Mouse (Mus musculus) monocyte, adult 59 days (primary cell): ENCODE data around the gene Ncbp3. TPM values are rescaled to one million over a fixed set of nuclear protein-coding genes. Genes with fewer than 3 reads are reported as not detected.

Experiments used
- total RNA-seq, 2 experiments: library from RNA; stranded (reverse); gene quantifications; one replicate each; pipeline ENCODE4 v1.2.4; 2023

The Ncbp3 gene
- total RNA-seq: 10 to 100 TPM in 1 of 2 experiments, 1 to 10 TPM in 1; 9.9 to 13.7 TPM

DNA sequence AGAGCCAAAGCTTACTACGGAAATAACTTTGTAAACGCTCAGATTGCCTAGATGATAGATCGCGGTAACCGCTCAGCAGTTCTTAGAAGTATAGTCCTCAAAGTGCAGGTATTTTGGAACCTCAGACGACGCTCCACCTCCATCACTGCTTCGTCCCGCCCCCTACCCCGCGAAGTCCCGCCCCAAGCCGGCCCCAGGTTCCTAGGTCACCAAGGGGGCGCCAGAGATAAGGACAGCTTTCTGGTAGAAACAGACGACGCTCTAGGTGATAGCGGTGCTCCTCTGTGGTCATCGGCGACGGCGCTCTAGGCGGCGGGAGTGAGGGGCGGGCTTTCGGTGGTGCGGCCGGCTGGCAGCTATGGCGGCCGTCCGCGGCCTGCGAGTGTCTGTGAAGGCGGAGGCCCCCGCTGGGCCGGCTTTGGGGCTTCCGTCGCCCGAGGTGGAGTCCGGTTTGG lies at the start of gene Ncbp3:
Gene Ncbp3 (plus strand): TSS at position 242 of the 455 bp plus-strand sequence.

DNA sequence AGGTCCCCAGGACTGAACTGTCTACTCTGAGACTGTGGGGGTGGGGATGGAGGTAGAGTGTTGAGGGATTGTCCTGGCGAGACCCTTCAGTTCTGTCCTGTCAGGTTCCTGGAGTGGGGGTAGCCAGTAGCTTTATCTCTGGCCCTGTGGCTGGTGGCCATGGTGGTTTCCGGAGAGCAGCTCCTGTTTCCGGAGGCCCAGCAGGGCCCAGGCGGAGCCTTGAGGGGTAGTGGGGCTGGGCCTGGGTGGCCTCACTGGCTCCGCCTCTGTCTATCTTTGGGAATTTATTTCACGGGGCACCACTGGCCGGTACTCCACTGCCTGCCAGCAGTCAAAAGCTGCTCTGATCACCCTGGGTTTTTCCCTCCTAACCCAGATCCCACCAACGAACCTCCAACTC lies 48.8 kb upstream of the Ncbp3 start, which contains the start of gene P2rx1:
Gene P2rx1 (plus strand): TSS at position 333 of the 400 bp plus-strand sequence.

DNA sequence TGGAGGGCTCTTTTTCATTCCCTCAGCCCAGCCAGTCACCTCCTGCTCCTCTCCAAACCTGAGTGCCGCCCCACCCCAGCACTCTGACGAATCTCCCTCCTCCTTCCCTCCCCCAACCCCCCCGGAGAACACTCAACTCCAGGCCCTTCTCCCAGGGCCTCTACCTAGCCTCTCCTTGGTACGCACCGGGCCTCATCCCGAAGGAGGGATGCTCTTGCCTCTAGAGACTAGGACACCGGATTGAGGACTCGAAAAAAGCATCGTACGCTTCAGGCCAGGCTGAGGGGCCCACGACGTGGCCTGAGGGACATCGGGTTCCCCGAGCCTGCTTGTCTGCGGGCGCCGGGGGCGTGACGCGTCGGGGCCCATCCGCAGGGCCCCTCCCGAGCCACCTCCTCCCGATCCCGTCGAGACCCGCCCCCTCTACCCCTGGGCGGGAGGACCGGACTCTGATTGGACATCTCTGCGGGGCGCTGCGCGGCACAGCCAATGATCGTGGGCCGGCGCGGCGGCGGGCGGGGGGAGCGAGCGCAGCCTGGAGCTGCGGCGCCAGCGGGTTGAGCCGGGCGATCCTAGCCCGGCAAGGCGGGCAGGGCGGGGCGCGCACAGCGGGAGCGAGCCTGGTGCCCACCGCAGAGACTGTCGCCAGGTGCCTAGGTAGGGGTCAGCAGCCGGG lies 29.0 kb upstream of the Ncbp3 start, which contains the start of gene Camkk1:
Gene Camkk1 (plus strand): TSS at position 538 of the 676 bp plus-strand sequence.

DNA sequence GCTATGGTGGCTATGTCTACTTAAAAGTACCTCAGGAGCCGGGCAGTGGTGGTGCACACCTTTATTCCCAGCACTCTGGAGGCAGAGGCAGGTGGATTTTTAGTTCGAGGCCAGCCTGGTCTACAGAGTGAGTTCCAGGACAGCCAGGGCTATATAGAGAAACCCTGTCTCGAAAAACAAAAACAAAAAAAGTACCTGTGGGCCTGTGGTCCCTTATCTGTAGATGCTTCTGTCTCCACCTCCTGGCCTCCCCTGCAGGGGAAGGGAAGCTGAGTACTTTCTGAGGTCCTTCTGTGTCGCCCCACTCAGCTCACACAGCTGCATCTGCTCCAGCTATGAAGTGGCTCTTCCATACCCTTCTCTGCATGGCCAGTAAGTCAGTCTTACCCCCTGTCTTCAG lies 42.7 kb downstream of the Ncbp3 start, which contains the start of gene Itgae:
Gene Itgae (plus strand): TSS at position 301 of the 400 bp plus-strand sequence.

DNA sequence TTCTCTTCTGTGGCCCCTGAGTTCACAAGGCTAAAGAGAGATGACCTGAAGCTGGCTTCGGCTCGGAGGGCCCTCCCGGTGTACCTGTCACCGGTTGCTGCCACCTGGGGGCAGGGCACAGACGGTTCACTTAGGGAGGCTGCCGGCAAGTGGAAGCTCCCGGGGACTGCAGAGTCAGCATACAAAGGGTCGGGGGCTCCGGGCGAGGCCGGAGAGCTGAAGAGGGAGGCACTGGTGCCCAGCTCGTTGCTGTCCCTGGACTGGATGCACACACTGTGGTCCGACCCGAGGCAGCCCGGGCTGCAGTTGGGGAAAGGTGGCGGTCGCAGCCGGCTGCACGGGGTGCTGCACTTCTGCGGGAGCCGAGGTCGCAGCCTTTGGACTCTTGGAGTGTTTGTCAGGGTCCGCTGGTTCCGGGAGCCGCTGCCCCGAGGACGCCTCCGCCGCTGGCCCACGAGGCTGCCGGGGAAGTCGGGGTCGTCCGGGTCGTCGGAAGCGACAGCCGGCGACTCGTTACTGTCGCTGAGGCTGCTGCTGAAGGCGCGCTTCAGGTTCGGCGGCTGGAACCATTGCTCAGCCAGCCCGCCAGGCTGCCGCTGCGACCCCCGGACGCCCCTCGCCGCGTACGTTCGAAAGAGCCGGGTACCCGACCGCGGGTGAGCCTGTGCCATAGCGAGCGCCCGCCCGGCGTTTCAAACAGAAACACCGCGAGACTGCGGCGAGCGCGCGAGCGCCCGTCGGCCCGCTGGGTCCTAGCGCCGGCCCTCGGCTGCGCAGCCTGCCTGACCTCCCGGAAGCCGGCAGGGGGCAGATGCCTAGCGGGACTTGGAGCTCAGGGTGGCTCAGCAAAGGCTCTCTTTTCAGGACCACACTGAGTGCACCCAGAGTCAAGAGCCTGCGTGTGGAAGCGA lies 90.3 kb downstream of the Ncbp3 start, which contains the start of gene Haspin:
Gene Haspin (minus strand): TSS at position 704 of the 911 bp plus-strand sequence.

Other genes starting within 250 kb of the Ncbp3 start
- 10 to 100 TPM; 90.0 to 95.4 TPM for gene Atp2a3, start 86.6 kb upstream of the Ncbp3 start, total RNA-seq
- gene P2rx1, start 48.7 kb upstream of the Ncbp3 start, total RNA-seq: 1 to 10 TPM; 3.9 to 4.3 TPM
- 1 to 10 TPM; 1.2 to 2.8 TPM for gene Camkk1, start 28.8 kb upstream of the Ncbp3 start, total RNA-seq
- gene Itgae, start 42.8 kb downstream of the Ncbp3 start, total RNA-seq: under 1 TPM; 0.97 TPM
- gene Haspin, start 90.5 kb downstream of the Ncbp3 start, total RNA-seq: 1 to 10 TPM; 2.5 to 3.4 TPM
- gene P2rx5, start 112.6 kb downstream of the Ncbp3 start, total RNA-seq: under 1 TPM; 0.43 to 0.55 TPM
- 10 to 100 TPM; 40.3 to 46.2 TPM for gene Emc6, start 129.3 kb downstream of the Ncbp3 start, total RNA-seq
- 10 to 100 TPM; 37.6 to 42.0 TPM for gene Tax1bp3, start 129.3 kb downstream of the Ncbp3 start, total RNA-seq
- 10 to 100 TPM; 31.8 to 33.1 TPM for gene Ctns, start 151.3 kb downstream of the Ncbp3 start, total RNA-seq
- gene Shpk, start 151.7 kb downstream of the Ncbp3 start, total RNA-seq: 1 to 10 TPM; 2.5 to 3.8 TPM
- gene Trpv1, start 186.5 kb downstream of the Ncbp3 start, total RNA-seq: not detected
- gene Trpv3, start 219.6 kb downstream of the Ncbp3 start, total RNA-seq: not detected